Mouse (Mus musculus): Measurements from ENCODE around the gene Klhl25.
"Not testable (repeated sequence)": the region's sequence is repeated elsewhere in the genome, so short reads cannot be mapped to it uniquely, and the experiment has no call there.

The Klhl25 gene

DNA sequence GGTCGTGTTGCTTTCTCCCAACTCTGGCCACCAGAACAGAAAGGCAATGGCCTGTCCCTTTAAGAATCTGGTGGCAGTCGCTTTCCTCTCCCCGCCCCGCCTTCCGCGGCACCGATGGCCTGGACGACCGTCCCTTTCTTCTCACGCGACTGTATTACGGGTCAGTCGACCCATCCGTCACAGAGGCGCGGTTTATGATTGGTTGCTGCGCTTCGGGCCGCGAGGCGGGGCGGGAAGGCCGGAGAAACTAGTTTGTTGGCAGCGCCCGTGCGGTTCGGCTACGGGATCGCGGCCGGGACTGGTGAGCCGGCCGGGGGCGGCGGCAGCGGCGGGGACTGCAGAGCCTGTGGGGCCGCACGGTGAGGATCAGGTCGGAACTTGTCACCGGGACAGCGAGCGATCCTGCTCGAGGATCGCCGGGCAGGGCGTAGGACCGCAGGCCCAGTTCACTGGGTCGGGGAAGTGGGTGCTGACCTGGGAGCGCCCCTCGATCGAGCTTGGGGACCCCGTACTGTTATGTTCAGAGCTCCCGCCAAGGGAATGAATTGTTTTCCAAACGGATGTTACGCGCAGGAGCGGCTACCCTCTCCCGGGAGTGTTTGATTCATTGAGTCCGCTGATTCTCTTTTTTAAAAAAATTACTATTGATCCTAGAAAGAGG, at the start of gene Klhl25:
Klhl25 (plus strand) TSS at position 196 of the 661 bp plus-strand sequence.
- DNase-seq (ENCODE audit: low spot score) = peak; percentile 98

- DNase-seq (ENCODE audit: low spot score) = no peak
These were observed 47.6 kb upstream of the Klhl25 start for GRCm38 (mm10) chr7:75800530-75800929.

GRCm38 (mm10) chr7:75801022-75801421, 47.1 kb upstream of the Klhl25 start:
- no peak for DNase-seq (ENCODE audit: low spot score)

- DNase-seq (ENCODE audit: low spot score) = no peak
These were observed 46.3 kb upstream of the Klhl25 start for GRCm38 (mm10) chr7:75801621-75802358.

DNA sequence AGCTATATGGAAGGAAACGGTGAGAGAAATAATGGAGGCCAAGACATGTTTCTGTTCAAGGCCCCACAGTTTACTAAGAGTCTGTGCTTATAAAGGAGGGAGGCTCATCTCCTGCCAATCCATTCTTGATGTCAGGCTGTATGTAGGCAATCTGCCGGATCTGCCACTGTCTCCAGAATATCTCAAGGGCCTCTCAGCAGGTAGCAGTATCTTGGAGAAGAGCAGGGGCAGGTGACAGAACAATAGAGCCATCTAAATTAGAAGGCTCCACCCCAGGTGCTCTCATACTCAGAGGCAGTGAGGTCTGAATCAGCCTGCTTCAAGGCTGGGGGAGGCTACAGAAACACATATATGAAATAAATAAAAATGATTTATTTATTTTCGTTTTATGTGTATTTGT, 45.2 kb upstream of the Klhl25 start:
- no peak for DNase-seq (ENCODE audit: low spot score)

DNA sequence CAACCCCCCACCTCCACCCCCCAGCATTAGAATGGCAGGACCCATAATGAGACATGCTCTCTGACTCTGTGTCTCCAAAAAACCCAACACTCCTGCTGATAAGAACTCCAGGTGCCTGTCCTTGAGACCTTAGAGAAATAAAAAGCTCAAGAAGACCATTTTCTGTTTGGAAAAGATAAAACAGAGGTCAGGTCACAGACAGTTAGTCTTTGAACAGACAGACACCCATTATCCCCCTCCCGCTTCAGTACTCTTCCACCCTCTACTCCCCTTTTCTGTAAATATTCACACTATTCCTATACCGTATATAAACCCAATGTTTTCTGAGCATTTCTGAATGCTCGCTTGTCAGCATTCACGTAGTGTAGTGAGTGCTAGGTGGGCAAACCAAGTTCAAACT, 41.9 kb upstream of the Klhl25 start:
- no peak for DNase-seq (ENCODE audit: low spot score)

DNA sequence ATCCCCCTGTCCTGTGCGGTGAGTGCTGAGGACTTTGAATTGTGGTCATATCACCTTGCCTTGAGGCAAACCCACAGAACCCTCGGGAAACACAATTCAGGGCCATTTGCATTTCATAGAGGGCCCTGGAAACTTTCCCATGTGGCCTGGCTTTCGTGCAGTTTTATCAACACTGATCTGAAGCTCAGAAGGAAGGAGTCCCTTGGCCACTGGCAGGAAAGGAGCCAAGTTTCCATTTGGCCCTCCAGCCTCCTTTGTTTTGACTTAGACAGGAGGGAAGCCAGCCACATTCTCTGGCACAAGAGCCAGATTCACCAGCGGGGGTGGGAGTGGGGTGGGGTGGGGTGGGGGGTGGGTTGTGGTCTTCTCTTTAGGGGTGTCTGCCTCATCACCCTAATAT, 41.4 kb upstream of the Klhl25 start:
- DNase-seq (ENCODE audit: low spot score) = peak; percentile 49

DNA sequence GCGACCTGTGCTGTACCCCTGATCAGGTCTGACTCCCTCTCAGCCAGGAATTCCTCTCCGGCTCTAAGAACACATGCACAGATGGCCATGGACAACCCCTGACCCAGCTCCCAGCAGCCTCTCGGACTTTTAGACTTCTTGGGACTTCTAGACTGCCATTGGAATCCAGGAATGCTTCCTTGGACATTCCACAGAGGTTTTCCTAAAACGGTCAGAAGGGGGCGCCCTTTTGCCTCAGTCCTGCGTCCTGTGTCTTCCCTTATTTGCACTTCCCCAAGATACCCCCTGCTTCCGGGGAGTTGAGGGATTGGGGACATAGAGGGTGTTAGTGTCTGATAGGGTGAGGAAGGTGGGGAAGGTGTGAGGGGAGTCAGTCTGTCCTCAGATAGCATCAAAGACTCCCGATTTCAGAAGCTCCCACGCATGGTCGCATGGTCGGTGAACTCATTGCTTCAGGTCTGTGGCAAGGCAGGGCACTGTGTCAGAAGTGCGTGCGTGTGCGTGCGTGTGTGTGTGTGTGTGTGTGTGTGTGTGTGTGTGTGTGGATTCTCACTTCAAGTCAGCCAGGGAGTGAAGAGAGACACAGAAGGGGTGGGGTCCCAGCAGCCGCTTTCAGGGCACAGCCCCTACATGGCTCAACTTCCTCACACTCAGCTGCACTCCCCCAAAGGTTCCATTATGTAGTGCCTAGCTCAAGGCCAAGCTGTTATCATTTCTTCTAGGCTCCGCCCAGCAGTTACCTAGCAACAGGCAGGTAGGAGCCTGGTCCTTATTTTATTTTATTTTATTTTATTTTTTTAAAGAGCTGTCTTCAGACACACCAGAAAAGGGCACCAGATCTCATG, 40.4 kb upstream of the Klhl25 start:
- no peak for DNase-seq (ENCODE audit: low spot score)

- DNase-seq (ENCODE audit: low spot score) = no peak
These were observed 27.4 kb upstream of the Klhl25 start for GRCm38 (mm10) chr7:75820687-75821086.

- DNase-seq (ENCODE audit: low spot score) = no peak
These were observed 25.9 kb upstream of the Klhl25 start for GRCm38 (mm10) chr7:75822087-75822668.

GRCm38 (mm10) chr7:75823071-75823470, 25.0 kb upstream of the Klhl25 start:
- no peak for DNase-seq (ENCODE audit: low spot score)

GRCm38 (mm10) chr7:75826360-75827103, 21.6 kb upstream of the Klhl25 start:
- no peak for DNase-seq (ENCODE audit: low spot score)

DNA sequence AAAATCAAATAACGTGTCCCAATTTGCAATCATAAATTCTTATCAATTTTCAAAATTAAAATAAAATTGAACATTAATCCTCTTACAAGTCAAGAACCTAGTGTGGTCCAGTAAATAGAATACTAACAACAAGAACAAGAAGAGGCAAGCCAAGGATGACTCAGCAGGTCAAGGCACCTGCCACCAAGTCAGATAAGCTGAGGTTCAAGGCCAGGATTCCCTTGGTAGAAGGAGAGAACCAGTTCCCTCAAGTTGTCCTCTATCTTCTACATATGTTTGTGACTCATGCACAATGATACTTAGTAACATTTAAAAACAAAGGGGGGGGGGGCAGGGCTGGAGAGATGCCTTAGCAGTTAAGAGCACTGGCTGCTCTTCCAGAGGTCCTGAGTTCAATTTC, 20.8 kb upstream of the Klhl25 start:
- no peak for DNase-seq (ENCODE audit: low spot score)

DNA sequence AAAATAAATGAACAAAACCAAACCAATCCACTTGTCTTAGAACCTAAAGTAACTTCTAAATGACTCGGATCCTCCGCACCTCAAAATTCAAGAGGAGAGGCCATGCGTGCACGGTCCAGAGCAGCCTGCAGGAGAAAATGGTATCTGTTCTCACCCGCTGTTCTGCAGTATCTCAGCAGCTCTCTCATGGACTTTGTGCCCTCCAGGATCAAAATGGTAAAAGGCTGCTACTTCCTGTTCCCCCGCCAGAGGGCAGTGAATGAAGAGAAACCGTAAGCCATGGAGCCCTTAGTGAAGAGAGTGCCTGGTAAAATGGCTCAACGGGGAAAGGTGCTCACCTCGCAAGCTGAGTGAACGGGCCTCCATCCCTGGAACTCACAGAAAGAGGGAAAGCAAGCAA, 20.3 kb upstream of the Klhl25 start:
- peak; percentile 65 for DNase-seq (ENCODE audit: low spot score)

DNA sequence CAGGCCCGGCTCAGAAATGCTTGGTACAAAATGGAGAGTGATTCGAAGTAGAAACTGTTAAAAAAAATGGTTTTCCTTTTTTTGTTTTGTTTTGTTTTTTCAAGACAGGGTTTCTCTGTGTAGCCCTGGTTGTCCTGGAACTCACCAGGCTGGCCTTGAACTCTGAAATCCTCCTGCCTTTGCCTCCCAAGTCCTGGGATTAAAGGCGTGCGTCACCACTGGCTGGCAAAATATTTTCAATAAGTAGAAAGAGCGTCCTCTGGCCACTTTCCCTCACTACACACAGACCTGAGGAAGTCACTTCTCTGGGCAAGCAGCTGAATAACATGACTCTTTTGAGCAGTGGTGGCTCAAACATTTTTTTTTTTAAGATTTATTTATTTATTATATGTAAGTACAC, 19.6 kb upstream of the Klhl25 start:
- no peak for DNase-seq (ENCODE audit: low spot score)

GRCm38 (mm10) chr7:75830251-75831060, 17.7 kb upstream of the Klhl25 start:
- DNase-seq (ENCODE audit: low spot score) = no peak

GRCm38 (mm10) chr7:75833960-75834359, 14.2 kb upstream of the Klhl25 start:
- not testable (repeated sequence) for DNase-seq (ENCODE audit: low spot score)

- DNase-seq (ENCODE audit: low spot score) = not testable (repeated sequence)
These were observed 13.0 kb upstream of the Klhl25 start for GRCm38 (mm10) chr7:75834932-75835631.

DNA sequence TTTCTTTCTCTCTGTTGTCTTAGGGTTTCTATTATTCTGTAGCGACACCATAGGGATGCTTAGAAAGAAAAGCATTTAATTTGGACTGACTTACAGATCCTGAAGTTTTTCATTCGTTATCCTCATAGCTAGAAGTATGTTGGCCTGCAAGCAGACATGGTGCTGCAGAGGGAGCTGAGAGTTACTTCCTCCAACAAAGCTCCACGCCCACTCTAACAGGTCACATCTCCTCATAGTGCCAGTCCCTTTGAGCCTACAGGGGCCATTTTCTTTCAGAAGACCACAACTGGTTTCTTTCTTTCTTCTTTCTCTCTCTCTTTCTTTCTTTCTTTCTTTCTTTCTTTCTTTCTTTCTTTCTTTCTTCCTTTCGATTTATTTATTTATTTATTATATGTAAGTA, 8.0 kb upstream of the Klhl25 start:
- DNase-seq (ENCODE audit: low spot score) = no peak

- no peak for DNase-seq (ENCODE audit: low spot score)
These were observed 5.8 kb upstream of the Klhl25 start for GRCm38 (mm10) chr7:75842306-75842705.
